Mouse (Mus musculus): Measurements from ENCODE around the gene Rilpl1. TPM values are rescaled to one million over a fixed set of nuclear protein-coding genes. Genes with fewer than 3 reads are reported as not detected.
A peak's percentile ranks its signal among the peaks of the same experiment; 100 is the strongest.

Rilpl1 gene
- polyA plus RNA-seq, 1 experiment from 2014 or later, result 23.2 TPM

DNA sequence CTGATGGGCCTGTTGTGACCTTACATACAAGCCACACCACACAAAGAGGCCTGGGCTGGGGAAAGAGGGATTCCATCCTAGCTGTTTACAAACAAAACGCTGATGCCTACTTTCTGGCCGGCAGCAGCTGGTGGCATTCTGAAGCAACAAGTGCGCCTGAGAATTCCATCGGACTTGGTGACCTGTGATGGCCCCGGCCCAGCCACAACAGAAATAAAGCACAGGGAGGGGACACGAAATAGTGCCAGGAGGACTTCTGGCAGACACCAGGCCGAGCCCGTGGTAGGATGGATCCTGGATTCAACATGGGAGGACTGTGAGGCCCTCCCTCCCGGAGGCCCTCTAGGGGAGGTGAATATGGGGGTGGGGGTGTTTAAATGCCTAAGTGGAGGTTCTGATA, 2.4 kb downstream of the Rilpl1 start:
- H3K4me1 ChIP-seq, result peaks cover 37% of the 10 kb centered on the region
- no peaks in the 10 kb centered on the region for H3K36me3 ChIP-seq
- WGBS, result 26% methylated on average over 9 of the region's 9 CpGs
- H3K4me3 ChIP-seq (replicated peaks), result peak overlapping the region; percentile 86
- ATAC-seq (ENCODE audit: insufficient number of reproducible peaks, low FRiP score, low TSS enrichment, low read depth), result no peak
- H3K27ac ChIP-seq (replicated peaks), result peak overlapping the region; percentile 52
- H3K9ac ChIP-seq, result peak overlapping the region; percentile 45; the same call in 1 of the 2 replicates
- H3K9me3 ChIP-seq (replicated peaks), result no peaks in the 10 kb centered on the region
- H3K27me3 ChIP-seq, result no peaks in the 10 kb centered on the region
- H3K4me2 ChIP-seq (replicated peaks), result peak overlapping the region; percentile 80

DNA sequence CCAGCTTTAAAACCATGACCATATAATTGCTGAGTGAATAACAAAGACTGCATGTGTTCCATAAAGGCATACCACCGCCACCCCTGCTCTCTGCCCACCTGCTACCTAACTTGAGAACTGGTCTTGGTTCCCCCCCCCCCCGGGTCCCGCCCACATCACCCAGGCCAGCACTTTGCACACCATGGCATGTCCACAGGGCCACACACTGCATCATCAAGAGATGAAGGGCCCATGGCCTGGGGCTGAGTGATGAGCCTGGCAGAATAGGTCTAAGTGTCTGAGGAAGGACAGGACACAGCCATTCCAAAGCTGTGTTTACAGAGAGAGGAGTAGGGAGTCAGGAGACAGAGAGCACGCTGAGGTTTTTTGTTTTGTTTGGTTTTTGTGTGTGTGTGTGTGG, 2.8 kb downstream of the Rilpl1 start:
- Histone ChIP-seq H3K27ac (replicated peaks) (peak overlapping the region; percentile 52), H3K4me2 (replicated peaks) (peak overlapping the region; percentile 80), H3K9me3 (replicated peaks) (no peaks in the 10 kb centered on the region), H3K36me3 (no peaks in the 10 kb centered on the region), H3K4me1 (peaks cover 37% of the 10 kb centered on the region), H3K4me3 (replicated peaks) (peak overlapping the region; percentile 86), H3K9ac (no peak overlapping the region), H3K27me3 (no peaks in the 10 kb centered on the region)
- WGBS, result 76% methylated on average over 4 of the region's 4 CpGs
- ATAC-seq (ENCODE audit: insufficient number of reproducible peaks, low FRiP score, low TSS enrichment, low read depth), result no peak

DNA sequence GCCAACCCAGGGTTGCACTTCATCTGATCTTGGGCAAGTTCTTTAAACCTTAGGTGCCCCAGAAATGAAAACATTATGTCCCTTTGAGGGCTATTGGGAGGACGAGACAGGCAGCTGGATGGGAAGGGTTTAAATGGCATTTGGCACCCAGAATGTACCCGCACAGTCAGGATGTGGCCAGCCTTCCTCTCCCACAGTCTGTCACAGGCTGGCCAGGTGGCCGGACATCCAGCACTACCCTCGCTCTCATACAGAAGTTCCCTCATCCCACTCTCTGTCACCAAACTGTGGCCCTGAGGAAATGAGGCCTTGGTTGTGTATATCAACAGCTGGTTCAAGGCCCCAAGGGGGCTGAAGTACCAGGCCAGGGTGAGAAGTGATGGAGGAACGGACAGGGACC, 6.2 kb downstream of the Rilpl1 start:
- 84% methylated on average over 5 of the region's 5 CpGs for WGBS
- no peak overlapping the region for H3K4me3 ChIP-seq (replicated peaks)

DNA sequence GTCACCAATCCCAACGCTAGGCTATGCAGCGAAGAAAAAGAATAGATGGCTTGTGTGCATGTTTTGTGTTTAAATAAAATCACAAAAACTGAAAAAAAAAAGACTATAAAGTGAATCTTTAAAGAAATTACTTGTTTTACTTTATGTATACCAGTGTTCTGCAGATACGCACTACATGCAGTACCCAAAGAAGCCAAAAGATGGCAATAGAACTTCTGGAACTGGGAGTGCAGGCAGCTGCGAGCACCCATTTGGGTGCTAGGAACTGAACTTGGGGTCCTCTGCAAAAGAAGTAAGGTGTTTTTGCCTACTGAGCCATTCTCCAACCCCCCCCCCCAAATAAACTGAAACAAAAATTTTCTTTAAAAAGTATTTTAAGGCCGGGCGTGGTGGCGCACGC, 8.2 kb downstream of the Rilpl1 start:
- Histone ChIP-seq H3K4me2 (replicated peaks) (no peak overlapping the region), H3K9me3 (replicated peaks) (no peaks in the 10 kb centered on the region), H3K27me3 (no peaks in the 10 kb centered on the region), H3K4me1 (peaks cover under 1% of the 10 kb centered on the region), H3K9ac (no peak overlapping the region), H3K36me3 (peaks cover 18% of the 10 kb centered on the region), H3K4me3 (replicated peaks) (no peak overlapping the region), H3K27ac (replicated peaks) (no peak overlapping the region)
- ATAC-seq (ENCODE audit: insufficient number of reproducible peaks, low FRiP score, low TSS enrichment, low read depth), result no peak
- 92% methylated on average over 8 of the region's 8 CpGs for WGBS

More for the DNA sequence above, 6.2 kb downstream of the Rilpl1 start:
- Histone ChIP-seq H3K9me3 (replicated peaks) (no peaks in the 10 kb centered on the region), H3K4me2 (replicated peaks) (no peak overlapping the region), H3K4me1 (peaks cover 20% of the 10 kb centered on the region), H3K27ac (replicated peaks) (no peak overlapping the region), H3K36me3 (peaks cover 11% of the 10 kb centered on the region), H3K27me3 (no peaks in the 10 kb centered on the region), H3K9ac (no peak overlapping the region)
- no peak for ATAC-seq (ENCODE audit: insufficient number of reproducible peaks, low FRiP score, low TSS enrichment, low read depth)

DNA sequence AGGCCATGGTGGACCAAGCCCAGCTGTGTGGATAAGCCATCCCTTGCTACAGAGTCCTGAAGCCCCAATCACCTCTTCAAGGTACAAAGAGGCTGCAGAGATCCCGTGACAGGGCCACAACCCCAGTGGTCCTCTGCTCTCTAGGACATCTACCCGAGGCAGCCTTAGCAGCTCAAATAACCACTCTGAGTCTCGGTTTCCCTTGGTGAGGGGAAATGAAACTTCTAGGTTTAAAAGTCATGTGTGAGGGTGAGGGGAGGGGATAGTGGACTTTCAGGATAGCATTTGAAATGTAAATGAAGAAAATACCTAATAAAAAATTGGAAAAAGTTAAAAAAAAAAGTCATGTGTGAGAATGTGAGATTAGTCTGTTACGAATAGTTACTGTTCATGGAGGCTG, 9.6 kb downstream of the Rilpl1 start:
- 85% methylated on average over 4 of the region's 4 CpGs for WGBS

DNA sequence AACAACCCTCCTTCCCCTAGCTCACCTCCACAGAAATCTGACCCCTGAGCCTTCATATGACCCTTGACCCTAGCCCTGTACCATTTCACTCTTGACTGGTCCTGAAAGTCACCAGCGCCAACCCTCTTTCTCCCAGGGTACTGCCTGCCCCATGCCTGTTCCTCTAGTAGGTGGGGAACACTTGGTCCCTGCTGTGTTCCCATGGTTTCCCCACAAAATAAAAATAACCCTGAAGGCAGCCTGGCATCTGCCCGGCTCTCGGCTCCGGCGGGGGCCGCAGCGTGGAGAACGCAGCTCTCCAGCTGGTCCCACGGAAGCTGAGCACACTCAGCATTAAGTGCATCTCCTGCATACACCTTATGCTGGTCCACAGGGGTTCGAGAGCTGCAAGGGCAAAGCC, 12.5 kb downstream of the Rilpl1 start:
- H3K4me2 ChIP-seq (replicated peaks), result no peak overlapping the region
- no peak overlapping the region for H3K9ac ChIP-seq
- no peak overlapping the region for H3K4me3 ChIP-seq (replicated peaks)
- ATAC-seq (ENCODE audit: insufficient number of reproducible peaks, low FRiP score, low TSS enrichment, low read depth), result no peak
- no peak overlapping the region; the same call in 1 of the 2 replicates for H3K27ac ChIP-seq (replicated peaks)
- no peaks in the 10 kb centered on the region for H3K9me3 ChIP-seq (replicated peaks)
- H3K4me1 ChIP-seq, result no peaks in the 10 kb centered on the region
- peaks cover 32% of the 10 kb centered on the region for H3K36me3 ChIP-seq
- WGBS, result 81% methylated on average over 10 of the region's 10 CpGs
- H3K27me3 ChIP-seq, result no peaks in the 10 kb centered on the region

More for the DNA sequence above, 9.6 kb downstream of the Rilpl1 start:
- Histone ChIP-seq H3K27me3 (no peaks in the 10 kb centered on the region), H3K9ac (no peak overlapping the region), H3K4me1 (no peaks in the 10 kb centered on the region), H3K4me2 (replicated peaks) (no peak overlapping the region), H3K27ac (replicated peaks) (no peak overlapping the region), H3K9me3 (replicated peaks) (no peaks in the 10 kb centered on the region), H3K36me3 (peaks cover 18% of the 10 kb centered on the region), H3K4me3 (replicated peaks) (no peak overlapping the region)
- ATAC-seq (ENCODE audit: insufficient number of reproducible peaks, low FRiP score, low TSS enrichment, low read depth), result no peak

DNA sequence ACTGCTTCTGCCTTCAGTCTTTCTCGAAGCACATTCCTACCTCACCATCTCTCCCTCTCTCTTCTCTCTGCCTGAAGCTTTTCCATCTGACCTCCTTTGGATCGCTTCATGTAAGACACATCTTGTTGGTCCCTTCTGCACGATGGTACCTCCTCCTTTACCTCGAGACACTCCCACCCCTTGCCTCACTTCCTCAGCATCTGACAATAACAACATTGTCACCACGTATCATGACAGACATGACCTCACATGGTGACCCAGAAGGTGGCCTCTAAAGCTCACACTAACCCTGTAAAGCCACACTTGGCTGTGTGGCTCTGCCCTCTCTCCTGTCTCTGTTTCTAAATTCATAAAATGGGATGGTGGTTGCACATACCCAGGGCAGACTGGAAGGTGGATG, 15.4 kb downstream of the Rilpl1 start:
- Histone ChIP-seq H3K4me1 (no peaks in the 10 kb centered on the region), H3K36me3 (peaks cover 43% of the 10 kb centered on the region), H3K9ac (no peak overlapping the region), H3K4me2 (replicated peaks) (no peak overlapping the region), H3K4me3 (replicated peaks) (no peak overlapping the region), H3K9me3 (replicated peaks) (no peaks in the 10 kb centered on the region), H3K27ac (replicated peaks) (no peak overlapping the region), H3K27me3 (no peaks in the 10 kb centered on the region)
- WGBS, result 64% methylated on average over 5 of the region's 5 CpGs
- ATAC-seq (ENCODE audit: insufficient number of reproducible peaks, low FRiP score, low TSS enrichment, low read depth), result no peak

DNA sequence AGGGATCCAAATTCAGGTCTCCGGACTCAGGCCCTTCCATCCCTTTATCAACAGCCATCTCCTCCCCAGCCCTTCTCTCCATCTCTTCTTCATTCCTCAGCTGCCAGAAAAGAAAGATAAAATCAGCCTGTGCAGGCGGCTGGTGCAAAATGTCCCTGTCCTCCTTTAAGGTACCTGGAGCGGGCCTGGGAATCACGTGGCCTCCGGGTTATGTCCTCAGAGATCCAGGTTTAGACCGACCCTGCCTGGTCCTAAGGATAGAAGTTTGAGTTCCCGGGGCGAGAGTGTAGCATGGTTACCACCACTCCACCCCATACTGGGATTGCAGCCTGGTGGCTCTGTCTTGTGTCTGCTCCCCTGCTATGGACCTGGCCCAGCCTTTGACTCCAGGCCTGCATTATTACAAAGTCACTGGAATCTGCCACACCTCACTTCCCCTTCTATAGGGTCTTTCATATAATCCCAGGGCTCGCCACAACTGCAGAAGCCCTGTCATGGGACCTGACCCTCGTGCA, 20.6 kb downstream of the Rilpl1 start:
- peaks cover 15% of the 10 kb centered on the region for H3K4me1 ChIP-seq
- H3K9ac ChIP-seq, result no peak overlapping the region
- no peak overlapping the region for H3K27ac ChIP-seq (replicated peaks)
- no peaks in the 10 kb centered on the region for H3K9me3 ChIP-seq (replicated peaks)
- peaks cover 40% of the 10 kb centered on the region for H3K36me3 ChIP-seq
- no peak for ATAC-seq (ENCODE audit: insufficient number of reproducible peaks, low FRiP score, low TSS enrichment, low read depth)
- H3K27me3 ChIP-seq, result no peaks in the 10 kb centered on the region
- 90% methylated on average over 10 of the region's 10 CpGs for WGBS
- H3K4me3 ChIP-seq (replicated peaks), result no peak overlapping the region
- H3K4me2 ChIP-seq (replicated peaks), result no peak overlapping the region

DNA sequence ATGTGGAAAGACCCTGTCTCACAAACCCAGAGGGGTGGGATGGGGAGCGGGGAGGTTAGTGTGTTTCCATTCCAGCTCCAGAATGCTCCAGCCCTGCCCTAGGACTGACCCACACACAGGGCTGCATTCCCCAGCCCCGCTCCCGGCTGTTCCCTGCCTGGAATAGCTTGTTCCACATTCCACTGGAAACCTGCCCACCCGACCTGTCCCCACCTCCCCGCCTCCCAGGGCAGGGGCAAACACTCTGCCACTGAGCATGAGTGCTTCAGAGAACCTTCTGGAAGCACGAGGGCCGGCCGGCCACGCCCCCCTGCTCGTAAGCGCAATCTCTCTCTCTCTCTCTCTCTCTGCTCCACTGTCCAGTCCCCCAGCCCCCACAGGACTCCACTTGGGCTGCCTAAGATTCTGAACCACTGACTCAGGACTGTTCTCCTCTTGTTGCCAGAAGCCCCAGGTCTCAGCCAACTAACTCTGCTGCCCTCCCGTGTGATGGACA, 21.4 kb downstream of the Rilpl1 start:
- WGBS, result 71% methylated on average over 12 of the region's 12 CpGs
- Histone ChIP-seq H3K27ac (replicated peaks) (no peak overlapping the region), H3K36me3 (peaks cover 36% of the 10 kb centered on the region), H3K27me3 (no peaks in the 10 kb centered on the region), H3K9me3 (replicated peaks) (no peaks in the 10 kb centered on the region), H3K4me2 (replicated peaks) (no peak overlapping the region), H3K9ac (no peak overlapping the region), H3K4me1 (peaks cover 15% of the 10 kb centered on the region), H3K4me3 (replicated peaks) (no peak overlapping the region)
- ATAC-seq (ENCODE audit: insufficient number of reproducible peaks, low FRiP score, low TSS enrichment, low read depth), result peak; percentile 49; the same call in 1 of the 2 replicates

DNA sequence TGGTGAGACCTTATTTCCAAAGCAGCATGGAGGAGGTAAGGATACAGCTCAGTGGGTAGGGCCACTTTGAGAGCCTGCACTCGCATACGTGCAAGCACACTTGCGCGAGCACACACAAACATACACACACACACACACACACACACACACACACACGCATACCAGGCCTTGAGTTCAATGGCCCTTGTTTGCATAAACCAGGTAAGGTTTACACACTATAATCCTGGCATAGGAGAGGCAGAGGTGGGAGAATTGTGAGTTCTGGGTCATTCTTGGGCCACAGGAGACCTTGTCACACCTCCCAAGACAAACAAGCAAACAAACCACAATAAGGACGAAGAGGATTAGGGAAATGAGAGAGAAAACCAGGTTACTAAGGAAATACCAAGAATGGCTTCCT, 22.0 kb downstream of the Rilpl1 start:
- 93% methylated on average over 6 of the region's 6 CpGs for WGBS
- peaks cover 33% of the 10 kb centered on the region for H3K36me3 ChIP-seq
- peaks cover 15% of the 10 kb centered on the region for H3K4me1 ChIP-seq

DNA sequence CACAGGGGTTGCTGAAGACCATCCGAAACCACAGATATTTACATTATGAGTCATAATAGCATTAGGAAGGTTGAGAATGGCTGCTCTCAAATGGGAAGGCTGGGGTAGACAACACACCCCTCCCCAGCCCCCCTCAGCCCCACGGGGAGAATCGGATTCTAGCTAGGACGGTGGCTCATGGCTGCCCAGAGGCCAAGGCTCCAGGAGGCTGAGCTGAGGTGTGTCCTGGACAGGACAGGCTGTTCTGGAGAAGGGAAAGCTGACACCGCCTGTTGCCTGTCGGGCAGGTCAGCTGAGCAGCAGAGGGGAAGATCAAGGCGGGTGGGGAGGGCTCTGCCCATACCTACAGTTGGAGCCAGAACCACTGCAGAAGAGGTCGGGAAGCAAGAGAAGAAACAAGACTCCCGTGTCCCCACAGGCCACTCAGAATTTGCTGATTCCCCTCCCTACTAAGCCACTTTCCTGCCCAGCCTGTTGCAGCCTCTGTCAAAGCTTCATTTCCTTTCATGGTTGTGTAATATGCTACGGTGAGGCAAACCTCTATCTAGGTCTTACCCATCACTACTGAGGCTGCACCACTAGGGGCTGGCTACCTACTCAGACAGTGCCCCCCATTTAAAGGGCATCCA, 24.3 kb downstream of the Rilpl1 start:
- Histone ChIP-seq H3K9me3 (replicated peaks) (no peaks in the 10 kb centered on the region), H3K36me3 (peaks cover 37% of the 10 kb centered on the region), H3K4me3 (replicated peaks) (no peak overlapping the region), H3K27ac (replicated peaks) (peak overlapping the region; percentile 28; the same call in 1 of the 2 replicates), H3K4me2 (replicated peaks) (no peak overlapping the region), H3K27me3 (no peaks in the 10 kb centered on the region), H3K9ac (no peak overlapping the region), H3K4me1 (peaks cover 15% of the 10 kb centered on the region)
- no peak for ATAC-seq (ENCODE audit: insufficient number of reproducible peaks, low FRiP score, low TSS enrichment, low read depth)
- WGBS, result 32% methylated on average over 10 of the region's 10 CpGs

More for the DNA sequence above, 22.0 kb downstream of the Rilpl1 start:
- no peak overlapping the region for H3K9ac ChIP-seq
- no peaks in the 10 kb centered on the region for H3K27me3 ChIP-seq
- H3K4me2 ChIP-seq (replicated peaks), result no peak overlapping the region
- H3K27ac ChIP-seq (replicated peaks), result no peak overlapping the region
- no peak for ATAC-seq (ENCODE audit: insufficient number of reproducible peaks, low FRiP score, low TSS enrichment, low read depth)
- H3K4me3 ChIP-seq (replicated peaks), result no peak overlapping the region
- H3K9me3 ChIP-seq (replicated peaks), result no peaks in the 10 kb centered on the region

DNA sequence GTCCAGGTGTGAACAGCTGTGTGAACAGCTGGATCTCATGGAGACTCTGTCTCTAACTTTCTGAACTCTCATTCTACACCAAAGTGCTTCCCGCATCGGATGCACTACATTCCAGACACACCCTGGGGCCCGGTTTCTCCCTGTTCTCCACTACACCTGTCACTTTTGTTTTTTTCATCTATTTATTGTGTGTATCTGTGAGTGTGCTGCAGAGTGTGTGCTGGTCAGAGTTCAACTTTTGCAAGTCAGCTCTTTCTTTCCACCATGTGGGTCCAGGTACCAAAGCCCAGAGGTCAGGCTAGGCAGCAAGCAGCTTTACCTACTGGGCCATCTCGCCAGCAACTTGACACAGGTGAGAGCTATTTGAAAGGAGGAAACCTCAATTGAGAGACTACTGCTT, 26.0 kb downstream of the Rilpl1 start:
- Histone ChIP-seq H3K36me3 (peaks cover 48% of the 10 kb centered on the region), H3K9ac (no peak overlapping the region), H3K9me3 (replicated peaks) (no peaks in the 10 kb centered on the region), H3K4me3 (replicated peaks) (no peak overlapping the region), H3K4me1 (peaks cover 15% of the 10 kb centered on the region), H3K27me3 (no peaks in the 10 kb centered on the region), H3K4me2 (replicated peaks) (no peak overlapping the region), H3K27ac (replicated peaks) (no peak overlapping the region)
- ATAC-seq (ENCODE audit: insufficient number of reproducible peaks, low FRiP score, low TSS enrichment, low read depth), result no peak
- 72% methylated on average over 4 of the region's 4 CpGs for WGBS

Data from embryonic facial prominence, embryonic 15.5 days (tissue).